Mouse (Mus musculus): Measurements from ENCODE around the gene 1700008O03Rik. TPM values are rescaled to one million over a fixed set of nuclear protein-coding genes. Genes with fewer than 3 reads are reported as not detected.
A peak's percentile ranks its signal among the peaks of the same experiment; 100 is the strongest.

The 1700008O03Rik gene
- polyA plus RNA-seq, 1 experiment from 2014 or later: 1.0 TPM

DNA sequence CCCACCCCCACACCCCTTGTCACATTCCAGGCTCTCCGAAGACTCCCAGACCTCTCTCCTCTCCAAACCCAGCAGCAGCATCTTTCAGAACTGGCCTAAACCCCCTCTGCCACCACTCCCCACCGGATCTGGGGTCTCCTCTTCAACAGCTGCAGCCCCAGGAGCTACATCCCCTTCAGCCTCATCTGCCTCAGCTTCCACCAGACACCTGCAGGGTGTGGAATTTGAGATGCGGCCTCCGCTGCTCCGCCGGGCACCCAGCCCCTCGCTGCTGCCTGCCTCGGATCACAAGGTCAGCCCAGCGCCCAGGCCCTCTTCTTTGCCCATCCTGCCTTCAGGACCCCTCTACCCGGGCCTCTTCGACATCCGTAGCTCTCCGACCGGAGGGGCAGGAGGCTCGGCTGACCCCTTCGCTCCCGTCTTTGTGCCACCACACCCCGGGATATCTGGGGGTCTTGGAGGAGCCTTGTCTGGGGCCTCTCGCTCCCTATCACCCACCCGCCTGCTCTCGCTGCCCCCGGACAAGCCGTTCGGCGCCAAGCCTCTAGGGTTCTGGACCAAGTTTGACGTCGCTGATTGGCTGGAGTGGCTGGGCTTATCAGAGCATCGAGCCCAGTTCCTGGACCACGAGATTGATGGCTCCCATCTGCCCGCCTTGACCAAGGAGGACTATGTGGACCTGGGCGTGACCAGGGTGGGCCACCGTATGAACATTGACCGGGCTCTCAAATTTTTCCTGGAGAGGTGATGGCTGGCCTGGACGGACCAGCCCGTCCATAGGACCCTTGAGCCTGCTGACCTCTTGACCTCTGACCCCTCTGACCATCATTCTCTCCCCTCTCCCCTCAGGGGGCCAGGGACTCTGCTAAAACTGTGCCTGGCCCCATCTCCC lies 28.8 kb downstream of the 1700008O03Rik start:
- peaks cover 26% of the 10 kb centered on the region for H3K4me1 ChIP-seq (ENCODE audit: control insufficient read depth, insufficient read depth, low read length)

DNA sequence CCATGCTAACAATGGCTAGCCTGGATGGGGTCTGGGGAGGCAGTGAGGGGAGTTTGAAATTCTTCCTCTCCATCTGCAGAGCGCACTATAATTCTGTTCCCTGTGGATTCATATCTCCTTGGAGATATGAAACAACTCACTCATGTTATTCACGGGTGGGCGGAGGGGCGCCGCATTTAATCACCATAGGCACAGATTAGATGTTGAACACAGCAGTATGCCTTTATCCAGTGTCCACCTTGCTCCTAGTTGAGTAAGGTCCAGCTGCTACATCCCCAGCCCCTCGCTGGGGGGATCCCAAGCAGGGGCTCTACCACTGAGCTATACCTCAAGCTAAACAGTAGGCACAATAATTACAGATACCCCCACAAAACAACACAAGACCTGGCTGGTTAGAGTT lies 30.2 kb downstream of the 1700008O03Rik start:
- Histone ChIP-seq H3K9me3 (replicated peaks; ENCODE audit: control insufficient read depth, low read length) (no peaks in the 10 kb centered on the region), H3K9ac (ENCODE audit: low read depth, low read length) (no peak overlapping the region), H3K27me3 (ENCODE audit: control insufficient read depth, insufficient read depth, low read length) (peaks cover 82% of the 10 kb centered on the region), H3K4me1 (ENCODE audit: control insufficient read depth, insufficient read depth, low read length) (peaks cover 29% of the 10 kb centered on the region), H3K27ac (ENCODE audit: low read depth, low read length) (no peak overlapping the region), H3K36me3 (ENCODE audit: control insufficient read depth, insufficient read depth, low read length) (no peaks in the 10 kb centered on the region), H3K4me3 (ENCODE audit: low read depth, low read length) (no peak overlapping the region), H3K4me2 (no peak overlapping the region)
- WGBS (ENCODE audit: insufficient replicate concordance): 73% methylated on average over 6 of the region's 6 CpGs
- ATAC-seq (replicated peaks; ENCODE audit: insufficient number of reproducible peaks, low FRiP score, low TSS enrichment): no peak

More for the DNA sequence above, 28.8 kb downstream of the 1700008O03Rik start:
- Histone ChIP-seq H3K36me3 (ENCODE audit: control insufficient read depth, insufficient read depth, low read length) (no peaks in the 10 kb centered on the region), H3K9ac (ENCODE audit: low read depth, low read length) (peak overlapping the region; percentile 47; the same call in 1 of the 2 replicates), H3K4me2 (peak overlapping the region; percentile 59), H3K27ac (ENCODE audit: low read depth, low read length) (0 out of 2 replicates have a peak overlapping the region, but pooled peaks have one; percentile 41), H3K27me3 (ENCODE audit: control insufficient read depth, insufficient read depth, low read length) (peaks cover 78% of the 10 kb centered on the region), H3K9me3 (replicated peaks; ENCODE audit: control insufficient read depth, low read length) (no peaks in the 10 kb centered on the region), H3K4me3 (ENCODE audit: low read depth, low read length) (peak overlapping the region; percentile 30)
- no peak for ATAC-seq (replicated peaks; ENCODE audit: insufficient number of reproducible peaks, low FRiP score, low TSS enrichment)
- WGBS (ENCODE audit: insufficient replicate concordance): 3% methylated on average over 35 of the region's 35 CpGs

DNA sequence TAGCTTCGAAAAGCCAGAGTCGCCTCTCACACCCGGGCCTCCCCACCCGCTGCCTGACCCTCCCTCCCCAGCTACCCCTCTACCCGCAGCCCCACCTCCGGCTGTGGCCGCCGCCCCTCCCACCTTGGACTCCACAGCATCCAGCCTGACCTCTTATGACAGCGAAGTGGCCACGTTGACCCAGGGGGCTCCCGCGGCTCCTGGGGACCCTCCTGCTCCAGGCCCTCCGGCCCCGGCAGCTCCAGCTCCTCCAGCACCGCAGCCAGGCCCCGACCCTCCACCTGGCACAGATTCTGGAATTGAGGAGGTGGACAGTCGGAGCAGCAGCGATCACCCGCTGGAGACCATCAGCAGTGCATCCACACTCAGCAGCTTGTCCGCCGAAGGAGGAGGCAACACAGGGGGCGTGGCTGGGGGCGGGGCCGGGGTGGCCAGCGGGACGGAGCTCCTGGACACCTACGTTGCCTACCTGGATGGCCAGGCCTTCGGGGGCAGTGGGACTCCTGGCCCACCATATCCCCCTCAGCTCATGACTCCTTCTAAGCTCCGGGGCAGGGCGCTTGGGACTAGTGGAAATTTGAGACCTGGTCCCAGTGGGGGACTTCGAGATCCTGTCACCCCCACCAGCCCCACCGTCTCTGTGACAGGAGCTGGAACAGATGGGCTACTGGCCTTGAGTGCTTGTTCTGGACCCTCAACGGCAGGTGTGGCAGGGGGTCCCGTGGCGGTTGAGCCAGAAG lies 31.8 kb downstream of the 1700008O03Rik start:
- Histone ChIP-seq H3K4me3 (ENCODE audit: low read depth, low read length) (peak overlapping the region; percentile 22), H3K27ac (ENCODE audit: low read depth, low read length) (no peak overlapping the region), H3K27me3 (ENCODE audit: control insufficient read depth, insufficient read depth, low read length) (peaks cover 86% of the 10 kb centered on the region), H3K9me3 (replicated peaks; ENCODE audit: control insufficient read depth, low read length) (no peaks in the 10 kb centered on the region), H3K4me2 (peak overlapping the region; percentile 53), H3K36me3 (ENCODE audit: control insufficient read depth, insufficient read depth, low read length) (no peaks in the 10 kb centered on the region), H3K9ac (ENCODE audit: low read depth, low read length) (peak overlapping the region; percentile 28; the same call in 1 of the 2 replicates), H3K4me1 (ENCODE audit: control insufficient read depth, insufficient read depth, low read length) (peaks cover 24% of the 10 kb centered on the region)
- WGBS (ENCODE audit: insufficient replicate concordance): 2% methylated on average over 35 of the region's 35 CpGs
- no peak for ATAC-seq (replicated peaks; ENCODE audit: insufficient number of reproducible peaks, low FRiP score, low TSS enrichment)

DNA sequence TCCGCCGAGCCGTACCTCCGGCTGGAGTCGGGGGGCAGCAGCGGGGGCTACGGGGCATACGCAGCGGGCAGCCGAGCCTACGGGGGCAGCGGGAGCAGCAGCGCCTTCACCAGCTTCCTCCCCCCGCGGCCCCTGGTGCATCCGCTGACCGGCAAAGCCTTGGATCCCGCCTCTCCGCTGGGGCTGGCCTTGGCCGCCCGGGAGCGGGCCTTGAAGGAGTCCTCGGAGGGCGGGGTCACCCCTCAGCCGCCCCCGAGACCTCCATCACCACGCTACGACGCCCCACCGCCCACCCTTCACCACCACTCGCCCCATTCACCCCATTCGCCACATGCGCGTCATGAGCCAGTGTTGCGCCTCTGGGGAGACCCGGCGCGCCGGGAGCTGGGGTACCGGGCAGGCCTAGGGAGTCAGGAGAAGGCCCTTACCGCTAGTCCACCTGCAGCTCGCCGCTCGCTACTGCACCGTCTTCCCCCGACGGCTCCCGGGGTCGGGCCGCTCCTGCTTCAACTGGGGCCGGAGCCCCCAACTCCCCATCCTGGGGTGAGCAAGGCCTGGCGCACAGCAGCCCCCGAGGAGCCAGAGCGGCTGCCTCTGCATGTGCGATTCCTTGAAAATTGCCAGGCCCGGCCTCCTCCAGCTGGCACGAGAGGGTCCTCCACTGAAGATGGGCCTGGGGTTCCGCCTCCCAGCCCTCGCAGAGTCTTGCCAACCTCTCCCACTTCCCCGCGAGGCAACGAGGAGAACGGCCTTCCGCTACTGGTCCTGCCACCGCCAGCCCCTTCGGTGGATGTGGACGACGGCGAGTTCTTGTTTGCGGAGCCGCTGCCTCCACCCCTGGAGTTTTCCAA lies 32.6 kb downstream of the 1700008O03Rik start:
- Histone ChIP-seq H3K27me3 (ENCODE audit: control insufficient read depth, insufficient read depth, low read length) (peaks cover 86% of the 10 kb centered on the region), H3K4me1 (ENCODE audit: control insufficient read depth, insufficient read depth, low read length) (peaks cover 24% of the 10 kb centered on the region), H3K9ac (ENCODE audit: low read depth, low read length) (no peak overlapping the region), H3K4me3 (ENCODE audit: low read depth, low read length) (peak overlapping the region; percentile 22), H3K27ac (ENCODE audit: low read depth, low read length) (no peak overlapping the region), H3K4me2 (peak overlapping the region; percentile 53), H3K36me3 (ENCODE audit: control insufficient read depth, insufficient read depth, low read length) (no peaks in the 10 kb centered on the region), H3K9me3 (replicated peaks; ENCODE audit: control insufficient read depth, low read length) (no peaks in the 10 kb centered on the region)
- WGBS (ENCODE audit: insufficient replicate concordance): 2% methylated on average over 65 of the region's 71 CpGs
- ATAC-seq (replicated peaks; ENCODE audit: insufficient number of reproducible peaks, low FRiP score, low TSS enrichment): no peak

GRCm38 (mm10) chr7:44351881-44352749 lies 33.5 kb downstream of the 1700008O03Rik start:
- H3K4me3 ChIP-seq (ENCODE audit: low read depth, low read length): peak overlapping the region; percentile 22; the same call in 1 of the 2 replicates
- no peaks in the 10 kb centered on the region for H3K36me3 ChIP-seq (ENCODE audit: control insufficient read depth, insufficient read depth, low read length)
- 5% methylated on average over 71 of the region's 71 CpGs for WGBS (ENCODE audit: insufficient replicate concordance)
- ATAC-seq (replicated peaks; ENCODE audit: insufficient number of reproducible peaks, low FRiP score, low TSS enrichment): no peak
- H3K27ac ChIP-seq (ENCODE audit: low read depth, low read length): no peak overlapping the region
- H3K4me2 ChIP-seq: peak overlapping the region; percentile 53; the same call in 1 of the 2 replicates
- H3K4me1 ChIP-seq (ENCODE audit: control insufficient read depth, insufficient read depth, low read length): peaks cover 18% of the 10 kb centered on the region
- H3K27me3 ChIP-seq (ENCODE audit: control insufficient read depth, insufficient read depth, low read length): peaks cover 79% of the 10 kb centered on the region
- no peaks in the 10 kb centered on the region for H3K9me3 ChIP-seq (replicated peaks; ENCODE audit: control insufficient read depth, low read length)
- no peak overlapping the region for H3K9ac ChIP-seq (ENCODE audit: low read depth, low read length)

- no peak overlapping the region for H3K27ac ChIP-seq (ENCODE audit: low read depth, low read length)
These were observed 34.5 kb downstream of the 1700008O03Rik start for GRCm38 (mm10) chr7:44350957-44351711.

GRCm38 (mm10) chr7:44349043-44349442 lies 36.6 kb downstream of the 1700008O03Rik start:
- Histone ChIP-seq H3K27ac (ENCODE audit: low read depth, low read length) (no peak overlapping the region), H3K9me3 (replicated peaks; ENCODE audit: control insufficient read depth, low read length) (no peaks in the 10 kb centered on the region), H3K4me1 (ENCODE audit: control insufficient read depth, insufficient read depth, low read length) (peaks cover 12% of the 10 kb centered on the region), H3K4me2 (no peak overlapping the region), H3K9ac (ENCODE audit: low read depth, low read length) (no peak overlapping the region), H3K4me3 (ENCODE audit: low read depth, low read length) (no peak overlapping the region), H3K36me3 (ENCODE audit: control insufficient read depth, insufficient read depth, low read length) (no peaks in the 10 kb centered on the region), H3K27me3 (ENCODE audit: control insufficient read depth, insufficient read depth, low read length) (peaks cover 63% of the 10 kb centered on the region)
- WGBS (ENCODE audit: insufficient replicate concordance): 15% methylated on average over 3 of the region's 3 CpGs
- ATAC-seq (replicated peaks; ENCODE audit: insufficient number of reproducible peaks, low FRiP score, low TSS enrichment): no peak

More at GRCm38 (mm10) chr7:44350957-44351711, 34.5 kb downstream of the 1700008O03Rik start:
- Histone ChIP-seq H3K36me3 (ENCODE audit: control insufficient read depth, insufficient read depth, low read length) (no peaks in the 10 kb centered on the region), H3K4me1 (ENCODE audit: control insufficient read depth, insufficient read depth, low read length) (peaks cover 12% of the 10 kb centered on the region), H3K27me3 (ENCODE audit: control insufficient read depth, insufficient read depth, low read length) (peaks cover 71% of the 10 kb centered on the region), H3K9ac (ENCODE audit: low read depth, low read length) (peak overlapping the region; percentile 0; the same call in 1 of the 2 replicates), H3K9me3 (replicated peaks; ENCODE audit: control insufficient read depth, low read length) (no peaks in the 10 kb centered on the region), H3K4me3 (ENCODE audit: low read depth, low read length) (peak overlapping the region; percentile 25), H3K4me2 (peak overlapping the region; percentile 49)
- 6% methylated on average over 25 of the region's 25 CpGs for WGBS (ENCODE audit: insufficient replicate concordance)
- no peak for ATAC-seq (replicated peaks; ENCODE audit: insufficient number of reproducible peaks, low FRiP score, low TSS enrichment)
